Mouse (Mus musculus) megakaryocyte-erythroid progenitor cell, adult 5 weeks (primary cell): Measurements from ENCODE around the gene Htra1. TPM values are rescaled to one million over a fixed set of nuclear protein-coding genes. Genes with fewer than 3 reads are reported as not detected.

Source experiments
- polyA plus RNA-seq: library from polyadenylated mRNA; stranded (reverse); fragments of >175 nt; gene quantifications from 2 replicates; pipeline ENCODE4 v1.2.3, GENCODE M21; 2012

Gene Htra1
- 0.08 and 0.16 TPM in 2 replicates for polyA plus RNA-seq

DNA sequence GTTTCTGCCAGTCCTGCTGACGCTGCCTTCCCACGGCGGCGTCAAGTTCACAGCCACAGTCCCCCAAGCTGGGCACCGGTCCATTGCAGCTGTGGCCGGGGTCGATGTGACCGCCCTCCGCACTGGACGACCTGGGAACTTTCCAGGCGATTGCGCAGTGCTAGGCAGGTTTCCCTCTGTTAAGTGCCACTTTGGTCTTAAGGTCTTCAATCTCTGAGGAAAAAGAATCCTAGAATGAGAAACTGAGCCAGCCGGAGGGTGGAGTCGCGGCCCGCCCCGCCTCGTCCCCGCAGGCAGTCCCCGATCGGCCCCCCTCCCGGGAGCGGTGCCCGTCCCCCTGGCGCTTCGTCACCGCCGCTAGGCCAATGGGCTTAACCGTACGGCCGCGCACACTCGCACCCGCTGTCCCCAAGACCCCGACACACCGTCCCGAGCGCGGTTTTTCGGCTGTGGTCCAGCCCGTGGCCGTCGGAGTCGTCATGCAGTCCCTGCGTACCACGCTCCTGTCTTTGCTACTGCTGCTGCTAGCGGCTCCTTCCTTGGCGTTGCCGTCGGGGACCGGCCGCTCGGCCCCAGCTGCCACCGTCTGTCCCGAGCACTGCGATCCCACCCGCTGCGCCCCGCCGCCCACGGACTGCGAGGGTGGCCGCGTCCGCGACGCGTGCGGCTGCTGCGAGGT, at the start of gene Htra1:
Gene Htra1, plus strand, starts transcription at position 319 of the 679 bp plus-strand sequence.

DNA sequence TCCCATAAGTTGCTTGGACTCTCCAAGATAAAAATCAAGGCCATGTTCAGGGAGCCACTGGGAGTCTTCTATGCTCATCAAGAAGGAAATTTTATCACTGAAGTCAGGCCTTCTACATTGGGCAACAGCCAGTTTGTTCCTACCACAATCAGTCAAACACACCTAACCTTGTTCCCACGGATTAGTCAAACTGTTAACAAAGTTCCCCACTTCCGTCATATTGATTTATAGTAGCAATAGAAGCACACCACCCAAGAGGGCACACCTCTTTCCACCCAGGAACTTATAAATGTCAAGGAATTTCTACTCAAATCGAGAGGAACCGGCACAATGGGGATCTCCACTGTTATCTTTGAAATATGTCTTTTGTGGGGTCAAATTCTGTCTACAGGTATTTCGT, 95.8 kb downstream of the Htra1 start, which contains the start of gene Dmbt1:
Gene Dmbt1, plus strand, starts transcription at position 299 of the 400 bp plus-strand sequence.

Other genes with a start within 250 kb of the Htra1 start
- 0.13 and 0.18 TPM in 2 replicates for gene Btbd16, start 162.0 kb upstream of the Htra1 start, polyA plus RNA-seq
- gene Plekha1, start 70.4 kb upstream of the Htra1 start, polyA plus RNA-seq, result 10.7 and 11.3 TPM in 2 replicates
- not detected in 2 replicates for gene Dmbt1, start 95.9 kb downstream of the Htra1 start, polyA plus RNA-seq
- gene 4933402N03Rik, start 210.2 kb downstream of the Htra1 start, polyA plus RNA-seq, result not detected in 2 replicates
- gene 5430419D17Rik, start 238.3 kb downstream of the Htra1 start, polyA plus RNA-seq, result not detected in 2 replicates